Mouse (Mus musculus): Measurements from ENCODE around the gene 1700016H13Rik. TPM values are rescaled to one million over a fixed set of nuclear protein-coding genes. Genes with fewer than 3 reads are reported as not detected.

The 1700016H13Rik gene
- polyA plus RNA-seq, 1 experiment from 2014 or later, result 0.11 TPM

DNA sequence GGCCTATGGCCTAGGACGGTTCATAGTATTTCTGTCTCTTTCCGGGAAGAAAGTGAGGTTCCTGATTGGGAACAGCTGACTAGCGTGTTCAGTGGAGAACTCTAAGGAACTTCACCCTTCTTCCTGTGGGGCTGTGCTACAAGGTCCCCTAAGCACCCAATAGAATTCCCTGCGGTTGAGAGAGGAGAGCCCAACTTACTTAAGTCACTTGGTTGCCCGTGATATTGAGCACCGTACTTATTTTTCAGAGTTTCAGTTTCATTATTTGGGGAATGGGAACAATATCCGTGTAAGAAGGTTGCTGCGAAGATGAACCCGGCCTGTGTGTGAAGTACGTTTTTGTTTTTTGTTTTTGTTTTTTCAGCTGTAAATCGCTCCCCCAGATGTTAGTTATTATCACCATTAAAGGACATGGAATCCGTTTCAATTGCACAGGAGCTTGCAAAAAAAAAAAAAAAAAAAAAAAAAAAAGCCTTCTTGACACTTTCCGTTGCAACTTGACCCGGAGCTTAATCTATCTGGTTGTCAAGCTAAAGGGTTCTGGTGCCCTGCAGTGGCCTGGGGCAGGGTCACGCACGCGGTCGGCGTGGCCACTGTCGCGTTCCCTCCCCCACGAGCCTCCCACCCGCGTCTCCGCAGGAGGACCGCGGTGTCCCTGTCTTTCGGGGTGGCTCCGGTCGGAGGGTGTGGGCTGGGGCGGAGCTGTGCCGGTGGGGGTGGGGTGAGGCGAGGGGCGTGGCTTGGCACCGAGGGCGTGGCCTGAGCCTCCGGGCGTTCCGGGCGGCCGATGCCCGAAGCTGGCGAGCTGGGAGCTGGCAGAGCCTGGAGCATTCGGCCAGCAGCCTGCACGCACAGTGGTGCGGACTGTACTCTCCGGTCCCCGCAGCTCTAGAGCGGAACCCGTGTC, 36.1 kb upstream of the 1700016H13Rik start, which contains the start of gene Aff1:
Aff1 (plus strand) TSS at position 751 of the 907 bp plus-strand sequence.
- peak within 1 kb of the TSS; percentile 77 for H3K27ac ChIP-seq
- WGBS, result 3% methylated on average over 49 of the region's 50 CpGs
- peak; percentile 90 for ATAC-seq (replicated peaks; ENCODE audit: low FRiP score, low read depth)
- H3K9ac ChIP-seq (ENCODE audit: low read depth, low read length), result peak within 1 kb of the TSS; percentile 60
- H3K36me3 ChIP-seq (ENCODE audit: insufficient read depth, low read length), result no peaks in the 10 kb centered on the region
- peak within 1 kb of the TSS; percentile 100 for H3K4me2 ChIP-seq (ENCODE audit: low read length)
- TF ChIP-seq CTCF (IDR thresholded peaks at IDR 0.05; ENCODE audit: low read depth), result no peak
- H3K9me3 ChIP-seq (replicated peaks; ENCODE audit: low read length), result no peaks in the 10 kb centered on the region
- peak within 1 kb of the TSS; percentile 63 for H3K4me3 ChIP-seq (replicated peaks; ENCODE audit: low read depth, low read length)
- H3K4me1 ChIP-seq (replicated peaks; ENCODE audit: insufficient read depth, low read length), result 0 out of 2 replicates have a peak, but pooled peaks cover 5% of the 10 kb centered on the region
- H3K27me3 ChIP-seq (ENCODE audit: insufficient read depth, low read length), result 0 out of 2 replicates have a peak, but pooled peaks cover 3% of the 10 kb centered on the region
- peak; percentile 76 for DNase-seq (ENCODE audit: low spot score)

- no peaks in the 10 kb centered on the region for H3K9me3 ChIP-seq (replicated peaks; ENCODE audit: low read length)
- H3K4me3 ChIP-seq (replicated peaks; ENCODE audit: low read depth, low read length), result no peak overlapping the region
- peak; percentile 44; the same call in 1 of the 2 replicates for TF ChIP-seq CTCF (IDR thresholded peaks at IDR 0.05; ENCODE audit: low read depth)
- H3K27me3 ChIP-seq (ENCODE audit: insufficient read depth, low read length), result 0 out of 2 replicates have a peak, but pooled peaks cover 3% of the 10 kb centered on the region
- DNase-seq (ENCODE audit: low spot score), result no peak
- ATAC-seq (replicated peaks; ENCODE audit: low FRiP score, low read depth), result no peak
- H3K27ac ChIP-seq, result no peak overlapping the region
- H3K36me3 ChIP-seq (ENCODE audit: insufficient read depth, low read length), result no peaks in the 10 kb centered on the region
- 0 out of 2 replicates have a peak, but pooled peaks cover 5% of the 10 kb centered on the region for H3K4me1 ChIP-seq (replicated peaks; ENCODE audit: insufficient read depth, low read length)
- H3K4me2 ChIP-seq (ENCODE audit: low read length), result peak overlapping the region; percentile 100
- H3K9ac ChIP-seq (ENCODE audit: low read depth, low read length), result no peak overlapping the region
Measured at GRCm38 (mm10) chr5:103691171-103691570, 35.4 kb upstream of the 1700016H13Rik start.

GRCm38 (mm10) chr5:103690190-103690589, 34.4 kb upstream of the 1700016H13Rik start:
- WGBS, result 85% methylated on average over 8 of the region's 8 CpGs
- no peak overlapping the region for H3K27ac ChIP-seq
- 0 out of 2 replicates have a peak, but pooled peaks cover 5% of the 10 kb centered on the region for H3K4me1 ChIP-seq (replicated peaks; ENCODE audit: insufficient read depth, low read length)
- no peak for ATAC-seq (replicated peaks; ENCODE audit: low FRiP score, low read depth)
- H3K27me3 ChIP-seq (ENCODE audit: insufficient read depth, low read length), result 0 out of 2 replicates have a peak, but pooled peaks cover 3% of the 10 kb centered on the region
- H3K36me3 ChIP-seq (ENCODE audit: insufficient read depth, low read length), result no peaks in the 10 kb centered on the region
- H3K4me3 ChIP-seq (replicated peaks; ENCODE audit: low read depth, low read length), result no peak overlapping the region
- no peak overlapping the region for H3K4me2 ChIP-seq (ENCODE audit: low read length)
- no peak for DNase-seq (ENCODE audit: low spot score)
- no peaks in the 10 kb centered on the region for H3K9me3 ChIP-seq (replicated peaks; ENCODE audit: low read length)
- no peak for TF ChIP-seq CTCF (IDR thresholded peaks at IDR 0.05; ENCODE audit: low read depth)
- no peak overlapping the region for H3K9ac ChIP-seq (ENCODE audit: low read depth, low read length)

- no peaks in the 10 kb centered on the region for H3K9me3 ChIP-seq (replicated peaks; ENCODE audit: low read length)
- DNase-seq (ENCODE audit: low spot score) (no peak), ATAC-seq (replicated peaks; ENCODE audit: low FRiP score, low read depth) (no peak)
- 0 out of 2 replicates have a peak, but pooled peaks cover 5% of the 10 kb centered on the region for H3K4me1 ChIP-seq (replicated peaks; ENCODE audit: insufficient read depth, low read length)
- no peak overlapping the region for H3K4me2 ChIP-seq (ENCODE audit: low read length)
- no peak overlapping the region for H3K4me3 ChIP-seq (replicated peaks; ENCODE audit: low read depth, low read length)
- H3K9ac ChIP-seq (ENCODE audit: low read depth, low read length), result no peak overlapping the region
- H3K27ac ChIP-seq, result no peak overlapping the region
- H3K27me3 ChIP-seq (ENCODE audit: insufficient read depth, low read length), result 0 out of 2 replicates have a peak, but pooled peaks cover 3% of the 10 kb centered on the region
- TF ChIP-seq CTCF (IDR thresholded peaks at IDR 0.05; ENCODE audit: low read depth), result no peak
- no peaks in the 10 kb centered on the region for H3K36me3 ChIP-seq (ENCODE audit: insufficient read depth, low read length)
- 88% methylated on average over 5 of the region's 5 CpGs for WGBS
Measured at GRCm38 (mm10) chr5:103689645-103690044, 33.8 kb upstream of the 1700016H13Rik start.

- ATAC-seq (replicated peaks; ENCODE audit: low FRiP score, low read depth) (no peak), DNase-seq (ENCODE audit: low spot score) (no peak)
- H3K4me1 ChIP-seq (replicated peaks; ENCODE audit: insufficient read depth, low read length), result no peaks in the 10 kb centered on the region
- no peak overlapping the region for H3K27ac ChIP-seq
- WGBS, result 33% methylated on average over 3 of the region's 3 CpGs
- H3K9me3 ChIP-seq (replicated peaks; ENCODE audit: low read length), result no peaks in the 10 kb centered on the region
- no peak for TF ChIP-seq CTCF (IDR thresholded peaks at IDR 0.05; ENCODE audit: low read depth)
- H3K4me3 ChIP-seq (replicated peaks; ENCODE audit: low read depth, low read length), result no peak overlapping the region
- H3K27me3 ChIP-seq (ENCODE audit: insufficient read depth, low read length), result no peaks in the 10 kb centered on the region
- no peaks in the 10 kb centered on the region for H3K36me3 ChIP-seq (ENCODE audit: insufficient read depth, low read length)
- no peak overlapping the region for H3K9ac ChIP-seq (ENCODE audit: low read depth, low read length)
- no peak overlapping the region for H3K4me2 ChIP-seq (ENCODE audit: low read length)
Measured at GRCm38 (mm10) chr5:103681824-103682223, 26.0 kb upstream of the 1700016H13Rik start.

GRCm38 (mm10) chr5:103680381-103680780, 24.6 kb upstream of the 1700016H13Rik start:
- WGBS, result 44% methylated on average over 4 of the region's 4 CpGs
- H3K27me3 ChIP-seq (ENCODE audit: insufficient read depth, low read length), result no peaks in the 10 kb centered on the region

More at GRCm38 (mm10) chr5:103680381-103680780, 24.6 kb upstream of the 1700016H13Rik start:
- Histone ChIP-seq H3K9me3 (replicated peaks; ENCODE audit: low read length) (no peaks in the 10 kb centered on the region), H3K4me1 (replicated peaks; ENCODE audit: insufficient read depth, low read length) (no peaks in the 10 kb centered on the region), H3K9ac (ENCODE audit: low read depth, low read length) (no peak overlapping the region), H3K27ac (no peak overlapping the region), H3K36me3 (ENCODE audit: insufficient read depth, low read length) (no peaks in the 10 kb centered on the region), H3K4me2 (ENCODE audit: low read length) (no peak overlapping the region), H3K4me3 (replicated peaks; ENCODE audit: low read depth, low read length) (no peak overlapping the region)
- no peak for ATAC-seq (replicated peaks; ENCODE audit: low FRiP score, low read depth)
- peak; percentile 94 for TF ChIP-seq CTCF (IDR thresholded peaks at IDR 0.05; ENCODE audit: low read depth)
- DNase-seq (ENCODE audit: low spot score), result peak; percentile 76

All from kidney, postnatal 0 days (tissue).